Mouse (Mus musculus): ENCODE measurements around the gene Abcc4.

GRCm38 (mm10) chr14:118667499-118667898 lies 38.5 kb downstream of the Abcc4 start:
- TF ChIP-seq CTCF (IDR thresholded peaks at IDR 0.05) (no peak), POLR2A (IDR thresholded peaks at IDR 0.05; ENCODE audit: insufficient read depth, low read depth, low read length) (no peak)

All from heart, adult 2 months (tissue).